In the genomic region with DNA sequence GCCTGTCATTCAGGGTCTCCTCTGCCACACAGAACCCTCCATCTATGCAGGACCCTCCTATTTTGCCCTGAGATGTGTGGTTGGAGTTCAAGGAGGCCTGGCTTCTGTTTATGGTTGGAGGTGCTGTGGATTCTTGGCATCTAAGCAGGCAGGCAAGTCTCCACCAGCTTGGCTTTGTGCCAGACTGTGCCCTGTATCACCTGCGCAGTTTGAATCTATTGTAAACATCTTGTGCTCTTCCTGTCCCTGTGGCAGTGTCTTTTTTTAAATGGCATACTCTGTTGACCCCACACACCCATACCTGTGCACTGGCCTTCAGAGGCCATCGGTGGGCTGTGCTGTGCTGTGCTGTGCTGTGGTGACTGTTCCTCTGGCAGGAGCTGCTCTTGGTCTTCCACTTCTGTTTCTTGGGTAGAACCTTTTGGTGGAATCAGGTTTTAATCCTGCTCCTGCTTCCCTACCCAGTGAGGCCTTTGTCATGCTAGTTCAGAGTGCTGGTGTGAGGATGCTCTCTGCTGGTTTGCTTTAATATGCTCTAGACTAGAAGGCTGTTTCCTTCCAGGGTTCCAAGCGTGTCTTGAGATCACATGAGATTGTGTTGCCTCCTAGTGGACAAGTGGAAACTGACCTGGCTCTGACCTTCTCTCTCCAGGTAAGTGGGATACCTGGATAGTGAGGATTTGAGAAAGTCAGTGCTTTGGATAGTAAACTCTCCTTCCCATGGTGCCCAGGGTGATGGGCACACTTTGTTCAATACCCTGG, we compare ENCODE assay signal across 8 mouse cellular contexts. TPM values are rescaled to one million over a fixed set of nuclear protein-coding genes. Genes with fewer than 3 reads are reported as not detected.
DNase-seq lines count a peak whose midpoint lies in the region; ATAC-seq lines count a peak whose summit lies in the region.

No protein-coding gene starts in this region.

- ATAC-seq in midbrain, embryonic 14.5 days (ENCODE audit: low FRiP score, low TSS enrichment): no peak
- no peak for ATAC-seq in midbrain, embryonic 11.5 days (ENCODE audit: low FRiP score)

- no peaks in the 10 kb centered on the region for H3K27me3 ChIP-seq in midbrain, embryonic 14.5 days (ENCODE audit: control insufficient read depth, insufficient read depth, low read length)
- no peaks in the 10 kb centered on the region for H3K27me3 ChIP-seq in midbrain, embryonic 11.5 days (ENCODE audit: control insufficient read depth, insufficient read depth, low read length)

- WGBS in midbrain, embryonic 14.5 days: 84% methylated on average over 3 of the region's 3 CpGs
- WGBS in midbrain, embryonic 11.5 days: 83% methylated on average over 3 of the region's 3 CpGs

- DNase-seq in adrenal gland, postnatal 10 days: peak; percentile 21
- DNase-seq in adrenal gland, adult 8-10 months: no peak
- DNase-seq in midbrain, embryonic 14.5 days: peak; percentile 27
- DNase-seq in midbrain, embryonic 11.5 days (ENCODE audit: low spot score, missing footprints): no peak
- DNase-seq in cerebellum, adult 9-10 months: peak; percentile 91
- DNase-seq in left cerebral cortex, postnatal 4 days: peak; percentile 37
- DNase-seq in frontal cortex, postnatal 14 days (ENCODE audit: low spot score in 2 of 2): no peak
- no peak for DNase-seq in frontal cortex, postnatal 10 days (ENCODE audit: low spot score in 2 of 2)

- no peaks in the 10 kb centered on the region for H3K9me3 ChIP-seq in midbrain, embryonic 14.5 days (ENCODE audit: control insufficient read depth, low read length)
- H3K9me3 ChIP-seq in midbrain, embryonic 11.5 days (ENCODE audit: control insufficient read depth, low read length): no peaks in the 10 kb centered on the region

- no peak overlapping the region for H3K4me2 ChIP-seq in midbrain, embryonic 14.5 days (ENCODE audit: low read length)
- H3K4me2 ChIP-seq in midbrain, embryonic 11.5 days: no peak overlapping the region

- intact Hi-C loops in left cerebral cortex, postnatal 4 days (cut with DNase I): no loop called here

- H3K27ac ChIP-seq in midbrain, embryonic 14.5 days (replicated peaks; ENCODE audit: low read depth, low read length): no peak overlapping the region
- H3K27ac ChIP-seq in midbrain, embryonic 11.5 days (ENCODE audit: low read depth, low read length): no peak overlapping the region

- peaks cover 14% of the 10 kb centered on the region; the same call in 1 of the 2 replicates for H3K4me1 ChIP-seq in midbrain, embryonic 14.5 days (ENCODE audit: control insufficient read depth, insufficient read depth, low read length)
- peaks cover 3% of the 10 kb centered on the region for H3K4me1 ChIP-seq in midbrain, embryonic 11.5 days (ENCODE audit: control insufficient read depth, insufficient read depth, low read length)

- peaks cover 51% of the 10 kb centered on the region for H3K36me3 ChIP-seq in midbrain, embryonic 14.5 days (ENCODE audit: control insufficient read depth, insufficient read depth, low read length)
- peaks cover 6% of the 10 kb centered on the region for H3K36me3 ChIP-seq in midbrain, embryonic 11.5 days (ENCODE audit: control insufficient read depth, insufficient read depth, low read length)

- H3K9ac ChIP-seq in midbrain, embryonic 14.5 days (replicated peaks; ENCODE audit: low read length): no peak overlapping the region
- H3K9ac ChIP-seq in midbrain, embryonic 11.5 days (ENCODE audit: low read length): no peak overlapping the region

- no peak overlapping the region for H3K4me3 ChIP-seq in midbrain, embryonic 14.5 days (replicated peaks; ENCODE audit: low read depth, low read length)
- no peak overlapping the region for H3K4me3 ChIP-seq in midbrain, embryonic 11.5 days (ENCODE audit: low read depth, low read length)

RNA-seq across cellular contexts. Expression of gene Tex22, which starts 29.2 kb away (rescaled TPM):
- not detected for total RNA-seq in adrenal gland, postnatal 10 days (2021)
- total RNA-seq in adrenal gland, adult 8-10 months (2022): under 1 TPM in 3 of 4 experiments, not detected in 1; 0.38 to 0.65 (median 0.62) TPM
- 0.43 TPM in 1 of 2 replicates, not detected in the other for polyA plus RNA-seq in midbrain, embryonic 14.5 days (2014; fragmentation: Nextera tagmentation; extraction: Ambion mirVana)
- polyA plus RNA-seq in midbrain, embryonic 11.5 days (2014; fragmentation: Nextera tagmentation; extraction: Ambion mirVana): not detected in 2 replicates
- under 1 TPM; 0.40 to 0.74 TPM for total RNA-seq in left cerebral cortex, postnatal 4 days (2021)

RNA-seq across cellular contexts. Expression of gene Pacs2, which starts 30.8 kb away (rescaled TPM):
- 10 to 100 TPM; 30.3 to 37.1 TPM for total RNA-seq in adrenal gland, postnatal 10 days (2021)
- 10 to 100 TPM; 42.2 to 60.4 (median 53.7) TPM for total RNA-seq in adrenal gland, adult 8-10 months (2022)
- polyA plus RNA-seq in midbrain, embryonic 14.5 days (2014; fragmentation: Nextera tagmentation; extraction: Ambion mirVana): 28.7 and 32.5 TPM in 2 replicates
- polyA plus RNA-seq in midbrain, embryonic 11.5 days (2014; fragmentation: Nextera tagmentation; extraction: Ambion mirVana): 17.3 and 17.5 TPM in 2 replicates
- total RNA-seq in left cerebral cortex, postnatal 4 days (2021): 100 to 1,000 TPM; 184 to 189 TPM

RNA-seq across cellular contexts. Expression of gene Brf1, which starts 44.6 kb away (rescaled TPM):
- total RNA-seq in adrenal gland, postnatal 10 days (2021): 10 to 100 TPM; 40.1 to 55.3 TPM
- total RNA-seq in adrenal gland, adult 8-10 months (2022): 10 to 100 TPM; 49.6 to 86.9 (median 68.3) TPM
- 37.7 and 55.1 TPM in 2 replicates for polyA plus RNA-seq in midbrain, embryonic 14.5 days (2014; fragmentation: Nextera tagmentation; extraction: Ambion mirVana)
- 51.9 and 53.0 TPM in 2 replicates for polyA plus RNA-seq in midbrain, embryonic 11.5 days (2014; fragmentation: Nextera tagmentation; extraction: Ambion mirVana)
- 10 to 100 TPM; 64.5 to 67.2 TPM for total RNA-seq in left cerebral cortex, postnatal 4 days (2021)

RNA-seq across cellular contexts. Expression of gene Mta1, which starts 53.0 kb away (rescaled TPM):
- total RNA-seq in adrenal gland, postnatal 10 days (2021): 10 to 100 TPM; 78.1 to 85.9 TPM
- 10 to 100 TPM; 81.8 to 92.8 (median 86.8) TPM for total RNA-seq in adrenal gland, adult 8-10 months (2022)
- polyA plus RNA-seq in midbrain, embryonic 14.5 days (2014; fragmentation: Nextera tagmentation; extraction: Ambion mirVana): 20.8 and 22.0 TPM in 2 replicates
- polyA plus RNA-seq in midbrain, embryonic 11.5 days (2014; fragmentation: Nextera tagmentation; extraction: Ambion mirVana): 19.2 and 21.4 TPM in 2 replicates
- 100 to 1,000 TPM; 103 to 105 TPM for total RNA-seq in left cerebral cortex, postnatal 4 days (2021)

Comparison
In these comparisons a context has a peak if more than half of its experiments do, and no peak if none do; other contexts are left out.
1. DNase-seq: peak in adrenal gland, postnatal 10 days (single experiment), midbrain, embryonic 14.5 days (single experiment), cerebellum, adult 9-10 months (single experiment) and left cerebral cortex, postnatal 4 days (single experiment); none in adrenal gland, adult 8-10 months (single experiment), midbrain, embryonic 11.5 days (single experiment), frontal cortex, postnatal 14 days (0 of 2) and frontal cortex, postnatal 10 days (0 of 2).